Mouse (Mus musculus) heart, postnatal 0 days (tissue): ENCODE measurements around the gene Apc2.

Experiments used
- CTCF ChIP-seq: IDR thresholded peaks from 2 replicates; pipeline ENCODE4 v1.5.1; 2016; ENCODE audit warnings: antibody characterized with exemption, control low read depth, low read depth
- EP300 ChIP-seq: IDR thresholded peaks from 2 replicates; pipeline ENCODE4 v1.6.1; 2016; ENCODE audit warnings: antibody characterized with exemption, low read depth

GRCm38 (mm10) chr10:80356737-80357136 is 61.0 kb downstream of the Apc2 start:
- TF ChIP-seq CTCF: no peak
- TF ChIP-seq EP300: no peak
